Mouse (Mus musculus) frontal cortex, postnatal 36 days (tissue): ENCODE results near the gene Chrm3.
A peak's percentile ranks its signal among the peaks of the same experiment; 100 is the strongest.

Experiments
- DNase-seq, 2 experiments: peaks; one replicate each; pipeline ENCODE4 v3.0.0; 2022; ENCODE audit warnings: low spot score in 2 of 2

The Chrm3 gene

GRCm38 (mm10) chr13:9992640-9993039 is 368.0 kb downstream of the Chrm3 start:
- no peak for DNase-seq

GRCm38 (mm10) chr13:9985648-9986047 is 375.0 kb downstream of the Chrm3 start:
- DNase-seq = no peak

- no peak for DNase-seq
Observed at GRCm38 (mm10) chr13:9983293-9983692, 377.4 kb downstream of the Chrm3 start.

- no peak for DNase-seq
Observed at GRCm38 (mm10) chr13:9977699-9978098, 382.9 kb downstream of the Chrm3 start.

GRCm38 (mm10) chr13:9973742-9974321 is 386.8 kb downstream of the Chrm3 start:
- no peak for DNase-seq

GRCm38 (mm10) chr13:9971845-9972244 is 388.8 kb downstream of the Chrm3 start:
- DNase-seq = no peak

GRCm38 (mm10) chr13:9952619-9953018 is 408.0 kb downstream of the Chrm3 start:
- no peak for DNase-seq

GRCm38 (mm10) chr13:9951376-9951775 is 409.3 kb downstream of the Chrm3 start:
- DNase-seq = peak in 1 of 2 experiments; percentile 30

GRCm38 (mm10) chr13:9949091-9949490 is 411.6 kb downstream of the Chrm3 start:
- peak in 1 of 2 experiments; percentile 29 for DNase-seq

- DNase-seq = no peak
Observed at GRCm38 (mm10) chr13:9940186-9940585, 420.5 kb downstream of the Chrm3 start.

GRCm38 (mm10) chr13:9938798-9939485 is 421.7 kb downstream of the Chrm3 start:
- no peak for DNase-seq

- DNase-seq = no peak
Observed at GRCm38 (mm10) chr13:9932714-9933113, 427.9 kb downstream of the Chrm3 start.

- no peak for DNase-seq
Observed at GRCm38 (mm10) chr13:9930606-9931005, 430.0 kb downstream of the Chrm3 start.

- peak in 1 of 2 experiments; percentile 37 for DNase-seq
Observed at GRCm38 (mm10) chr13:9929978-9930377, 430.7 kb downstream of the Chrm3 start.

GRCm38 (mm10) chr13:9921150-9921549 is 439.5 kb downstream of the Chrm3 start:
- no peak for DNase-seq

GRCm38 (mm10) chr13:9912697-9913096 is 447.9 kb downstream of the Chrm3 start:
- DNase-seq = no peak

GRCm38 (mm10) chr13:9908707-9909106 is 451.9 kb downstream of the Chrm3 start:
- no peak for DNase-seq

- no peak for DNase-seq
Observed at GRCm38 (mm10) chr13:9907202-9907601, 453.4 kb downstream of the Chrm3 start.

- no peak for DNase-seq
Observed at GRCm38 (mm10) chr13:9904455-9904854, 456.2 kb downstream of the Chrm3 start.

GRCm38 (mm10) chr13:9900653-9901385 is 459.8 kb downstream of the Chrm3 start:
- no peak for DNase-seq

- DNase-seq = no peak
Observed at GRCm38 (mm10) chr13:9898664-9899369, 461.8 kb downstream of the Chrm3 start.

GRCm38 (mm10) chr13:9897231-9897630 is 463.4 kb downstream of the Chrm3 start:
- no peak for DNase-seq
